Mouse (Mus musculus): ENCODE data around the gene Lemd2.
A peak's percentile ranks its signal among the peaks of the same experiment; 100 is the strongest.

The Lemd2 gene

DNA sequence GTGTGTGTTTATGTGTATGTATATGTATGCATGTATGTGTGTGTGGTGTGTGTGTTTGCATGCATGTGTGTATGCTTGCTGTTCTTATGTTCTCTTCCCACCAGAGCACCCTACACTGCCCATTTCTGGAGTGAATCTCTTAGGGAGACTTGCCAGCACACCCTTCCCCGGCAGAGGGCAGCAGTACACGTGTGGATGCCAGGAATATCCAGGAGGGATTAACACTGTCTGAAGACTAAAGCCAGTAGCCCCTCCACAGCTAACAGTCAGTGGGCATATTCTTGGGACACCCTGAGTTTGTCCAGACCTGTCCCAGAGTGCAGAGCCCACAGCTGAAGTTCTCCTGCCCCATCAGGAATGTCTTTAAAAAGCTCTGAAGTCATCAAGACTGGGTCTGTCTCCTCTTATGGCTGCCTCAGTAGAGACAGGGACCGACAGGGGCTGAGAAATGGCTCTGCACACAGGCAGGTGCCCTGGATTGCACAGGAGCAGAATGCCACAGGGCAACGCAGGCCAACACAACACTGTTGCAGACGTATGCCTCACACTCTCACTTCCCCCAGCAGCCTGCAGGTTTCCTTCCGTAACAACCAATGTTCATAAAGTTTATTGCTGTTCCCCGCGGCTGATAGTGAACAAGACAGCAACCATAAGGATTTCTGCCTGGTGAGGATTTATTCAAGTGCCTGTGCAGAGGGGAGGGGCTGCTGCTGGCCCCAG is 39.1 kb downstream of the Lemd2 start:
- DNase-seq (ENCODE audit: extremely low spot score, low read depth, low spot score) = no peak

DNA sequence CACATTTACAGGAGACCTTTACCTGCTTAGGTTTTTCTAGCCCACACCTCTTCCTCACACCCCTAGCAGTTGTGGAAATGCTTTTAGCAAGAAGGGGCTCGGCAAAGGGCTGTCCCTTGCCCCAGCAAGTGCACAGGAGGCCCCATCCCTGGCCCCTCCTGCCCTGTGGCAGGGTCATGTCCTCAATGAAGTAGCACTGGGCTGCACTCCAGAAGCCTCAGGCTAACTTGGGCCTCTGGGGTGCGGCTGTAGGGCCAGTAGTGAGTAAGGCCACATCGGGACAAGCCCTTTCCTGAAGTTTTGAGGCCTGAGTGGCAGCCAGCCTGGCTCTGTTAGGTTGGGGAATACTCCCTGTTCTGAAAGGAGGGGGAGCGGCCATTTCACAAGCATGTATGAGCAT is 43.4 kb downstream of the Lemd2 start:
- DNase-seq (ENCODE audit: extremely low spot score, low read depth, low spot score) = no peak

DNA sequence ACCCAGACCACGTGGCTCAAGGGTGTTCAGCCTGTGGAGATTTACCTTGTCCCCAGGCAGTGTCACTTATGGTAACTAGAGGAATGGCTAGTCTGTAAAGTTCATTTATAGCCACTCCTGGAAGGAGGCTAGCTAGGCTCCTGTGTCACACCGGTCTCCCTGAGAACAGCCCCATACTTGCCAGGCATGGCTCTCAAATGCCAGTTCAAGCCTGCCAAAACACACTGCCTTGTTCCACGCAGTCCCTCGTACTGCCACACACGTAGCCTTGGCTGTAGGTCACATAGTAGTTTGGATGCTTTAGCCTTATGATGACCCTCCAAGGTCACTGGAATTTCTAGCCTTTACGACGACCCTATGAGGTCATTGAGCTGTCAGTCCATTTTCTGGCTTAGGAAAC is 45.1 kb downstream of the Lemd2 start:
- no peak for DNase-seq (ENCODE audit: extremely low spot score, low read depth, low spot score)

DNA sequence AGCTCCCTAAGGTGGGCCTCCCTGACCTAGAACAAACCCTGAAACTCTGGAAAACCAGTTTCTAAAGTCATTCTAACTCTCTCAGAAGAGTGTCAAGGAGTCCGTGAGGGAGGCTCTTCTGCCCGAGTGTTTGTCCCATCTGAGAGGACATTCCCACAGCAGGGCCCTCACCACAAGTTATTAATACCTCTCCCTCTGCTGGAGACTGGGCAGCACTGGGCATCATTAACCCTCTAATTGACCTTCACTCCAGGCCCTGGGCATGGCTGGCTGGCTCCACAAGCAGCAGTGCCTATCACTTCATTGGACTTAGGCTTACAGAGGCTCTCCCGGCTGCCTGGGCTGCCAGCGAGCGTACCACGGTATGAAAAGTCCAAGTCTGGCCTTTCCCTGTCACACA is 45.8 kb downstream of the Lemd2 start:
- DNase-seq (ENCODE audit: extremely low spot score, low read depth, low spot score) = no peak

DNA sequence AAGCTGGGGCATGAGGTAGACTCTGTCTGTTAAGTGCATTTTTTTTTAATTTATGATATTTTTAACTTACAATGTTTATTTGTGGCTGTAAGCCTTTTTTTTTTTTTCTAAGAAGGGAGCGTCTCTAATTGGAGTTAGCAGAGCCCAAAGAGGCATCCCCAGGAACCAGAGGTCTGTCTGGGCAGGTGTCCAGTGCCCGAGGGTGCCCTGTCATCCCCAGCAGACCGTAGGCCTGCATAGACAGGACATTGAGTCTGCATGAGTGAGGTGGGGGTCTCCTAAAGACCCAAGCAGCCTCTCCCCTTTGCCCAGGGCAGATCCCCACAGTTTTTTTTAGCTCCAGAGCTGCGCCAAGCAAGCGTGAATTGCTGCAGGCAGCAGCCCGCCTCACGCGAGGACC is 48.5 kb downstream of the Lemd2 start:
- DNase-seq (ENCODE audit: extremely low spot score, low read depth, low spot score) = no peak

DNA sequence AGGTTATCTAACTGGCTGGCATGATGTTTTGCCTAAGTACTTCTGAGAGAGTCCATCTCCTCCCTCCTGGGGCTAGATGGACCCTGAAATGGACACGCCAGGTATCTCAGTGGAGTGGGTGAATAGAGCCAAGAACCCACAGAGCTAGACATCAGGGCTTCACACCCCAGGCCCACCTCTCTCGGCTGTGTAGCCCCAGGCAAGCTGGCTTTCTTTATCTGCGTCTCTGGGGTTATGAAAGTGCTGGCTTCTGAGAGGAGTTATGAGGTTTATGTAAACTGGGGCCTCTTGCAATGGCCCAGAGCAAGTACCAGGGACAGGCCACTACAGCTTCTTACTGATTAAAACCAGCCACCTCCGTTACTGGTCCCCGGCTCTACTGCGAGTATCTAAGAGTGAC is 49.4 kb downstream of the Lemd2 start:
- no peak for DNase-seq (ENCODE audit: extremely low spot score, low read depth, low spot score)

DNA sequence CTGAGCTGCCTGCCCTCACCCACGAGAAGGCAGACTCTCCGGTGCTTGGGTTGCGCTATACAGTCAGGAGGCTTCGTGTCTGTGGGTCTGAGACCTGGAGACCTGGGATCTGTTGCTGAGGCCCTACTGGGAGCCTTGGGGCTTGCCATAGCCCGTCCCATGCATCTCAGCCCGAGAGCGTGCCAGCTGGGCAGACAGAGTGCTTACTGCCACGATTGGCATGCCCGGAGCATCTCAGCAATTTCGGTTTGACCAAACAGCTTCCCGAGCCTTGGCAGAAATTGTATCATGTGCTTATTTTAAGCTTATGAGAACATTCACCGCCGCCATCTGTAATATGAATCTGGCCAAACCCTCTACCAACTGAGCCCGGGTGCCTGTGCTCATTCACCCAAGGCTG is 50.0 kb downstream of the Lemd2 start:
- DNase-seq (ENCODE audit: extremely low spot score, low read depth, low spot score) = no peak

DNA sequence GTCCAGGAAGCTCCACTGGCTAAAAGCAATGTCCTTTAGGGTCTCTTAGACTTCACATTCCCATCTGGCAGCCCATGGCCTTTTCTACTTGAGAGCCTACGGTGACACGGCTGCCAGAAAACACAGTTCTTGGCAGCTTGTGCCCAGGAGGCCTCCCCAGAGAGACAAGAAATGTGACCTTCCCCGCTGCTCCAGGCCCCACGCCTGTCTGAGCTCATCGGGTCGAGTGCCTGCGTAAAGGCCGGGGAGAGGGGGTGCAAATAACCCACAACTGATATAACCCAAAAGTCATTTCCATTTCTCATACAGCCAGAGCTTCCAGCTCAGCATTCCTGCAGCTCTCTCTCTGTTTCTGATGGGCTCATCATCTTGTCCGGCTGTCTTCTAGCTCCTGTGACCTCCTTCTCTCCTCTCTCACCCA is 50.5 kb downstream of the Lemd2 start:
- no peak for DNase-seq (ENCODE audit: extremely low spot score, low read depth, low spot score)

DNA sequence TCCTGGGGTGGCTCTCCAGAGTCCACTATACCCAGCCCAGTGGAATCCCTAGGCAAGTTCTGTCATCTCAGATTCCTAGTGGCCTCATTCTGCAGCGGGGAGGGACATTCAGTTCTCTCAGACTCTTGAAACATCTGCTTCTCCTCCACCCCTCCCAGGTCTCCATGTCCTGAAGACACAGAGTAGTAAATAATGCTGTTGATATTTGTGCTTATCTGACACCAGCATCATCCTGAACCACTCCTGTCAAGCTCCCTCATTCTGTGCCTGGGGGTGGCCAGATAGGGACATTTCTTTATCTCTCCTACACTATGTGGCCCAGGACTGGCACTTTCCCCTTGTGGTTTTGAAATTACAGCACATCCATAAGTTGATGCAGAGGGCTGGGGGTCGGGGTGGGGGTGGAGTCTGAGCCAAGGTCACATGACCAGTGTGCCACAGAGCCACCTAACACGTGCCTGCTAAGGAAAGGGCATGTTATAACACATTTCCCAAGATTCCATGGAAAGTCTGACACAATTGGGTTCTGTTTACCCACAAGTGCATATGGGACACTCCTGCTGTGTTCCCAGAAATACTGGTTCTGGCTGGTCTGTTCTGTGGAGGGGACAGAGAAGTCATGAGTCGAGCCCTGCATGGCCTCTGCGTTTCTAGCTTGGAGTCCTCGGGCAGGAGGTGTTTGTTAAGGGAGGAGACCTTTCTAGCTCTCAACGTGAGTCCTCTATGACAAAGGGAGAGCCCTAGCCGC is 51.1 kb downstream of the Lemd2 start:
- no peak for DNase-seq (ENCODE audit: extremely low spot score, low read depth, low spot score)

DNA sequence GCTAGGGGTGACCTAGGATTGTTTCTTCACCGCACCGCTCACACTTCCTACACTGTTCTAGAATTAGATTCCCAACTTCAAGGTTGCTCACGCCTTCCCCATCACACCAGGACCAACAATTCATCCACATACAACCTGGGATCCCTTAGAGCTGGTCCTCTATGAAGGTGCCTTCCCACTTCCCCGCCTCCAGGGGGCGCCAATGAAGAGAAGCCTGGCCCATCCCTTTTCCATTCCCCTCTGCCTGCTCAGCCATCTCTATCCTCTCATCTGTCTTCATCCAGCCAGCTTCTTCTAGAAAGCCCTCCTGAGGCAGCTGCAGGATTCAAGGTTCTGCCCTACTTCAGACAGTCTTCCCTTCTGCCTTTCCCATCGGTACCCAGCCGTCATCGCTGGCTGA is 52.9 kb downstream of the Lemd2 start:
- no peak for DNase-seq (ENCODE audit: extremely low spot score, low read depth, low spot score)

DNA sequence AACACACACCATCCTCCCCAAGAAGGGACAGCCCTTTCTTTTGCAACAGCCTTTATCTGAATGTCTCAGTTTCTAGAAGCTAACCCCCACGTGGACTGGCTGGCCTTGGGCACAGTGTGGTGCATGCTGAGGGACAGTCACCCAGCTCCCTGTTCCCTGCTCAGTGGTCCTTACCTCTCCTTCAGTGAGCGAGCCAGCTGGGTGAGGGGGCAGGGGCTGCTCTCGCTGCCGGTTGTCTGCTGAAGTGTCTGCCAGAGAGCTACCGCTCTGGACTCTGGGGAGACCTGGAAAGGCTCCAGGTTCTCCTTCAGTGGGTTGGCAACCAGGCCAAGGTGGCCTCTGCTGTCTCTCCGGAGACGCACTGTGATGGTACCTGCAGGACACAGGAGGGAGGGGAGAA is 53.4 kb downstream of the Lemd2 start:
- no peak for DNase-seq (ENCODE audit: extremely low spot score, low read depth, low spot score)

DNA sequence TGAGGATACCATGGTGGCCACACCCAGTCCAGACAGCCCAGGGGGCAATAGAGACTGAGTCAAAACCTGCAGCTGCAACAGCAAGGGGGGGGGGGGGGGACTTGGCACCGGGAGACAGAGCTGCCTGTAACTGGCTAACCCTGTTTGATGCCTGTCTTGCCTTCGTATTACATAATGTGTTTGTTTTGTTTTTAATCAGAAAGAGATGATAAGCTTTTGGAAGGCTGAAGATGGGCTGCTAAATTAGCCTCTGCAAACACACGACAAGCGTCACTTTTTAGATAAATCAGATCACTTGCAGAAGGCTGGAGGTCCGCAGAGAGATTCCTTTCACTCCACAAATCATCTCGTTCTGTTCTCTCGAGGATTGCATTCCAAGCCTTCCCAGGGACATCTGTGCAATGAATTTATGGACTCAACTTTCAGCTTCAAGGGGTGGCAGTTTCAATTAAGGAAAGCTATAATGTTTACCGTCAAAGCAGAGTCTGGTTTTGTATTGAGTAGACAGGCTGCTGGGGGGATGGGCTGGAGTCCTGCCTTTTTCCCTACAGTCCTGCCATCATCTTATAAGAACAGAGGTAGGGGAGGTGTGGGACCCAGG is 57.8 kb downstream of the Lemd2 start:
- peak; percentile 35 for DNase-seq (ENCODE audit: extremely low spot score, low read depth, low spot score)

DNA sequence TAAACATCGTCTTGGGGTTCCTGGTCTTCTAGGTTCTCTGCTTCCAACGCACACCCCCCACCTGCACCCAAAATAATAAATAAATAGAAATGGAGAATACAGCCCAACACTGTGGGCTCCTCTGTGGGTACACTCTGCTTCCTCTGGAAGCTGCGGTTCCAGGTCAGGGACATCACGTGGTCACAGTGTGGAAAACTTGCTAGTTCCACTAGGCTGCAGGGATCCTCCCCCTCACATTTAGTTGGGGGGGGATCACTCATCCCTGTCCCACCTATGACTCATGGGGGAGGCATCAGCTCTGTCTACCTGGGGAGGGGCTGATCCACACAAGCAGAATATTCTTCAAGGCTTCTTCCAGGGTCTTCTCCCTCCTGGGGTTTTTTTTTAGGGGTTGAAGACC is 60.1 kb downstream of the Lemd2 start:
- no peak for DNase-seq (ENCODE audit: extremely low spot score, low read depth, low spot score)

DNA sequence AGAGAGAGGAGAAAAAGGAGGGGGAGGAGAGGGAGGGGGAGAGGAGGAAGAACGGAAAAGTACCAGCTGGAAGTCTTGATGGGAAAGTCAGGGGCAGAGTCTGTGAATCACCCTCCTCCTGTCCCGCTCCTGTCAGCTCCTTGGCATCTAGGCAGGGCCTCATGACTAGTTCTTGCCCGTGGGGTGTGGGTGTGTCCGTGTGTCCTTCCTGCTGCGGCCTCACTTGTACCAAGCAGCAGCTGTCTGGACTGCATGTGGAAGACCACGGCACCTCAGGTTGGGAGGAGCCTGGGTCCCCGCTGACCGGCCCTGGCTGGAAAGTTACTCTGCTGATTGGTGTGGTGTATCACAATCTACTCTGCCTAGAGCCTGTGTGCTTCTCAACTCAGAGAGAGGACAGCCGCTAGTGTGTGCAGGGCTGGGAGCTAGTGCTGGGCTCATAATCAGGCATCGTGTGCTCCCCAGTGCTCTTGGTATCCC is 62.3 kb downstream of the Lemd2 start:
- DNase-seq (ENCODE audit: extremely low spot score, low read depth, low spot score) = no peak

DNA sequence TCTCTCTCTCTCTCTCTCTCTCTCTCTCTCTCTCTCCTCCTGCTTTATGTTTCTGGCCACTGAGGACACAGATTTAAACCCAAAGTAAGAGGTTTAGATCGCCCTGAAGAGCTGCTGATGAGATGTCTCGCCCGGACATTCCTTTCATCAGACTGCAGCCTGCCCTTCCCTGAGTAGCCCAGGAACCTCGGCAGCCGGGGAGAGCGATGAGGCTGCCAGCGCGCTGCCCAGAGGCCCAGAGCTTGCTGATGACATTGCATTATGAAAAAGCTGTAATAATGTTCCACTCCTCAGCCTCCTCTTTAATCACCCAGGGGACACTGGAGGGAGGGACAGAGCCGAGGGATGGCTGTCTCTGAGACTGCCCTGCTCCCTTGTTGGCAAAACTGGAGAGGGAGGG is 64.0 kb downstream of the Lemd2 start:
- no peak for DNase-seq (ENCODE audit: extremely low spot score, low read depth, low spot score)

Measured in hindlimb bud, embryonic 11.5 days (tissue).